Mouse (Mus musculus) macrophage (primary cell): ENCODE results near the gene Sdf2l1. TPM values are rescaled to one million over a fixed set of nuclear protein-coding genes. Genes with fewer than 3 reads are reported as not detected.
"Not testable (repeated sequence)": the region's sequence is repeated elsewhere in the genome, so short reads cannot be mapped to it uniquely, and the experiment has no call there.

Source experiments
- H3K27ac ChIP-seq: fragments of 350-480 bp; formaldehyde crosslinking; 2 replicates; pipeline ENCODE4 v1.9.0; 2021
- H3K36me3 ChIP-seq: fragments of 350-480 bp; formaldehyde crosslinking; 2 replicates; pipeline ENCODE4 v1.9.0; 2021; ENCODE audit errors: inconsistent target
- H3K4me3 ChIP-seq: fragments of 350-480 bp; formaldehyde crosslinking; 2 replicates; pipeline ENCODE4 v1.9.0; 2021; ENCODE audit errors: inconsistent target
- H3K79me2 ChIP-seq: fragments of 350-480 bp; formaldehyde crosslinking; 2 replicates; pipeline ENCODE4 v1.9.0; 2021; ENCODE audit errors: inconsistent target
- WGBS: methylation state at CpG from one replicate; pipeline ENCODE4 v1.1.7; 2026; ENCODE audit warnings: inconsistent platforms; ENCODE audit not compliant: missing documents; 5-methylcytosine and 5-hydroxymethylcytosine counted together
- polyA plus RNA-seq: library from polyadenylated mRNA; stranded (reverse); fragments of 250-400 nt; gene quantifications from 3 replicates; pipeline ENCODE4 v1.2.4, GENCODE M21; 2018; ENCODE audit warnings: inconsistent platforms
- total RNA-seq, 78 experiments: library from RNA; depleted of rRNA; stranded (reverse); fragments of 250-400 nt; gene quantifications; 1 replicate in 9 of 78; 2 replicates in 24 of 78; 3 replicates in 43 of 78; 4 replicates in 2 of 78; pipeline ENCODE4 v1.2.4; 2018; ENCODE audit warnings: inconsistent platforms in 56 of 78

The Sdf2l1 gene
- total RNA-seq (2018; cell fraction: chromatin; rRNA removed), result 1 to 10 TPM in 22 of 26 experiments, under 1 TPM in 3, not detected in 1; 0.90 to 5.5 (median 2.0) TPM
- 10 to 100 TPM; 39.8 to 84.0 (median 63.6) TPM for total RNA-seq (2018; cell fraction: cytosol; rRNA removed)
- 10 to 100 TPM in 25 of 26 experiments, 1 to 10 TPM in 1; 8.7 to 57.6 (median 26.1) TPM for total RNA-seq (2018; cell fraction: nucleus; rRNA removed)
- polyA plus RNA-seq, result 56.1 to 133 TPM (median 86.1 TPM) in 3 replicates

DNA sequence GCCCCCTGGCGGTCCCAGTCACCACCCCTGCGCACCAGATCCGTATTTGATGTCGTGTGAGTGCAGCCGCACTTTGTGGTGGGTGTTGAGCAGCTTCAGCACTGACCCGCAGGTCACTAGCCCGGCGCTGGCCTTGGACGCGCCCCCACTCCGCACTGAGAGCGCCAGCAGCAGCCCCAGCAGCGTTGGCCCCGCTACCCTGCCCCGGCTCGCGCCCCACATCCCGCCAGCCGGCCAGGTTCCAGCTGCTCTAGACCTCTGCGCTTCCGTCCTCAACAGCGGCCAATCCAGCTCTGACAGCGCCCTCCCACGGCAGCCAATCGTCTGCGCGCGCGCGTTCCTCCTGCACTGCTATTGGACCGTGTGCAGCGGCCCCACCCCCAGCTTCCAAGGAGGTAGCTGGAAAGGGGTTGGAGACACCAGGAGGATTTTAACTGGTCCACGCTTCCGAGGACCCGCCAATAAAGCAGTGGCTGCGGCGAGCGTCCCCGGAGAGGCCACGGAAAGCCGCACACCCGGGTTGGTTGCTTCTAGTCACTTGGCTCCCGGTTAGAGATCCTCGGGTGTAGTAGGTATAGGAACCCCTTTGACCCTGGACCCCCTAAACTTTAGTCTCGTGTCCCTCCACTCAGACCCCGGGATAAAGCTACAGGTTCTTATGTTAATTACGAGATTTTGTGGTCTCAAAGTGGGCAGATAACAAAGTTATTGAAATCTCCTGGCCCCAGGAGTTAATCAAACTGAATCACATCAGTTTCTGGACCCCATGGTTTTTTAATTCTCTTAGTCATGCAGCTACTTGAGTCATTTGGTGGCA lies at the start of gene Sdf2l1:
Sdf2l1 (minus strand) TSS at position 295 of the 817 bp plus-strand sequence.
- under 1% methylated on average over 43 of the region's 47 CpGs for WGBS
- Histone ChIP-seq H3K36me3 (no peaks in the 10 kb centered on the region), H3K27ac (peak within 1 kb of the TSS; percentile 69), H3K4me3 (peak within 1 kb of the TSS; percentile 96), H3K79me2 (peaks cover 18% of the 10 kb centered on the region)

DNA sequence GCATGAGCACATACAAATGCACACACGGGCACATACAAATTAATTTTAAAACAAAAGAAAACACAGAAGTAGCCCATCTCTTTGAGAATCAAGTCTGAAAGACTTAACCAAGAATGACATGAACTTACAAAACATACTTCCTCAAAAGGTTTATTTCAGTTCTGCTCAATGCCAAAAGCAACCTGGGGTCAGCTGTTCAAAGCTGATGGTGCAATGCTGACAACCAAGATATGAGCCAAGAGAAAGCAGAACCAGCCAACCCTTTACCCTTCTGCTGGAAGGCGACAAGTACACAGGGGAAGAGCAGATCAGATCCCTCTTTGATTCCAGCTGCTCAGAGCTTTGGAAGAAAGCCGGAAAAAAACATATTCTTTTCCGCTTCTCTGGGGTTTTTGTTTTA lies 49.2 kb upstream of the Sdf2l1 start:
- WGBS, result 6% methylated on average over 4 of the region's 4 CpGs

DNA sequence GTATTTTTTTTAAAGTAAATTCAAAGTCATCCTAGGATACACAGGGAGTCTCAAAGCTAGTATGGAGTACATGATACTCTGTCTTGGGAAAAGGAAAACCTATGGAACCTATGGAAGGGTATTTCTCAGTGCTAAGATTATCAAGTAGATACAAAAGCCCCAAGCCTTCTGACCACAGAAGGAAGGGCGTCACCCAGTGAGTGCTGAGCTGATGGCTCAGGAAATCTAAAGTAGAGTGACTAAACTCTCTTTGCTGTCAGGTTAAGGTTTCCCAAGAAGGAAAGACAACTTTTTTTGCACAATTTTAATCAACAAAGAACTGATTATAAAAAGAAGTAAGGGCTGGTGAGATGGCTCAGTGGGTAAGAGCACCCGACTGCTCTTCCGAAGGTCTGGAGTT lies 47.5 kb upstream of the Sdf2l1 start:
- H3K36me3 ChIP-seq, result peaks cover 15% of the 10 kb centered on the region; the same call in 1 of the 2 replicates
- WGBS, result 81% methylated on average over 3 of the region's 3 CpGs
- H3K4me3 ChIP-seq, result no peak overlapping the region
- H3K27ac ChIP-seq, result peak overlapping the region; percentile 98
- peaks cover 89% of the 10 kb centered on the region for H3K79me2 ChIP-seq

More for the DNA sequence above, 49.2 kb upstream of the Sdf2l1 start:
- no peak overlapping the region for H3K4me3 ChIP-seq
- H3K36me3 ChIP-seq, result no peaks in the 10 kb centered on the region; the same call in 1 of the 2 replicates
- H3K27ac ChIP-seq, result peak overlapping the region; percentile 98
- peaks cover 89% of the 10 kb centered on the region for H3K79me2 ChIP-seq

DNA sequence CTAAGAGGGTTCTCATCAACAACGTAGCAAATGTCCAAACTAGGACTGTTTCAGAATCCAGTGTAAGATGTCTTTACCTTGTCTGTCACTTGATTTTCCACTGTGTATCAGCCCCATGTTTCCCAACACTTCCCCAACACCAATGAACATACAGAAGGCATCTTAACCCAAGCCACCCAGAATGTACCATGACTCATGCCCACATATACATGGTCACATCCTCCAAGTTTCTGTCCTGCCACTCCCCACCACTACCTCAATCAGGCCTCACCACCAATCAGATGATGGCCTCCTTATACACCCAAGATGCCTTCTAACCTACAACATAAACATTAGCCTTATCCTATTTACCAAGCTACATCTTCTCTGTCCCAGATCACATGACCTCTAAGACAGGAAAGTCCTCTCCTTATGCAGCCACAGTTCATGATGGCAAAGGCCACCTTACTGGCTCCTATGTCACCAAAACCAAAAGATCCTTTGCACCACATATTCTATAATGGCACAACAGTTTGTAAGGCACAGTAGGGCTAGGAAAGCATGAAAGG lies 45.5 kb upstream of the Sdf2l1 start:
- 70% methylated on average over 1 of the region's 1 CpGs for WGBS
- H3K36me3 ChIP-seq, result peaks cover 25% of the 10 kb centered on the region; the same call in 1 of the 2 replicates
- H3K4me3 ChIP-seq, result no peak overlapping the region
- H3K79me2 ChIP-seq, result peaks cover 89% of the 10 kb centered on the region
- H3K27ac ChIP-seq, result peak overlapping the region; percentile 15; the same call in 1 of the 2 replicates

DNA sequence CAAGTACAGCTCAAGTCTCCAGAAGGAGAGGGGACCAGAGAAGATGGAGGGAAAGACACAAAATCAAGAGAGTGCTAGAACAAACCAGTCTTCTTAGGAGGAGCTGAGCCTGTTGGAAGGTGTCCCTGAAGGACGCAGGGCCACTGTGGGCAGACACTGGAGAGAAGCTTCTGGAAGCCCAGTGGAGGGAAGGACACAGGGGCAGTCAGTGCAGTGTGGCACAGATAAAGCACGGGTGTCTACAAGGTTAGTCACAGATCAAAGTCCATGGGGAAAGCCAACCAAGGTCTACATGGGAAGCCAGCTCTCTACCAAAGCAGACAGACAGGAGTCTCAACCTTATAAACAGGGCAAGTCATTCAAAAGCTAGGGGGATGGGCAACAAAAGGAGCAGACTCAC lies 43.6 kb upstream of the Sdf2l1 start:
- H3K36me3 ChIP-seq, result peaks cover 37% of the 10 kb centered on the region; the same call in 1 of the 2 replicates
- 90% methylated on average over 2 of the region's 2 CpGs for WGBS
- no peak overlapping the region for H3K4me3 ChIP-seq
- peaks cover 100% of the 10 kb centered on the region for H3K79me2 ChIP-seq
- no peak overlapping the region for H3K27ac ChIP-seq

DNA sequence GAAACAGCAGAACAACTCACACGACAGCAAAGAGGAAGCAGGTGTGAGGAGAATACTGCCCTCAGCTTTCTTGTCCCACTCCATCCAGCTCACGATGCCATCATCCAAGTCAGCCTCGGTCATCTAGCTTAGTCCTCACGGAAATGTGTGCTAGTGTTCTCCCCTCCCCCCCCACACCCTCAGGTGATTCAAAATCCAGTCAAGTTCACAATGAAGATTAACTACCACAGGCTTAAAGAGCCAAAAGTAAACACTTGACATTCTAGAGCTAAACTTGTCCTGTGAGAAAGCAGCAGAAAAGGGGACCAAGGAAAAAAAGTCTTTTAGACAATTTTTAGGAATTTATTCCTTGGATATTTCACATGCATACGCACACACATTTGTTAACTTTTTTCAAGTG lies 35.9 kb upstream of the Sdf2l1 start:
- Histone ChIP-seq H3K4me3 (no peak overlapping the region), H3K79me2 (peaks cover 100% of the 10 kb centered on the region), H3K36me3 (peaks cover 51% of the 10 kb centered on the region), H3K27ac (no peak overlapping the region)
- WGBS, result 95% methylated on average over 5 of the region's 5 CpGs

DNA sequence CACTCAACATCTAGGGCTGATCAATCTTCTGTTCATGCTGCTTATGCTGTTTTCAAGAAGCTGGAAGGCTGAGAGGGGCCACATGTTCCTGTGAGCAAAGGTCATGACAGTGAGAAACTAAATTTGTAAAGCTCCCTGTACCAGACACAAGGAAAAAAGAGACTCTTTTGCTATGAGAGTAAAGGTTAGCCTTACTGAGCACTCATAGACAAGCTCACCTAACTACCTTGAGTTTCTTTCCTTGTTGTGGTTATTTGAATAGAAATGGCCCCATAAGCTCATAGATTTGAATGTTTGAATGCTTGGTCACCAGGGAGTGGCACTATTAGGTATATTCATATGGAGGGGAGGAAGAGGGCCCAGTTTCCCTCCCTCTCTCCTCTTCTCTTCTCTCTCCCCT lies 35.0 kb upstream of the Sdf2l1 start:
- Histone ChIP-seq H3K79me2 (peaks cover 100% of the 10 kb centered on the region), H3K36me3 (peaks cover 45% of the 10 kb centered on the region), H3K4me3 (no peak overlapping the region), H3K27ac (no peak overlapping the region)

DNA sequence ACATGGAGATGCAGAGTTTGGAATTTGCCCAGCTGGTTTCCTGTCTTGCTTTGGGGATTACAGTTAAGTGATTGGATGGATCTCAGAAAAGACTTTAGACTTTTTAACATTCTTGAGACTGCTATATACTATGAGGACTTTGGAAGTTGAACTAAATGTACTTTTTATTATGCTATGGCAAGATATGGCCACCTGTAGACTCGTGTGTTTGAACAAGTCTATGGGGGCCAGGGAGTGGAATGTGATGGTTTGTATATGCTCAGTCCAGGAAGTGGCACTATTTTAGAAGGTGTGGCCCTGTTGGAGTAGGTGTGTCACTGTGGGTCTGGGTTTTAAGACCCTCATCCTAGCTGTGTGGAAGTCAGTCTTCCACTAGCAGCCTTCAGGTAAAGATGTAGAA lies 33.3 kb upstream of the Sdf2l1 start:
- Histone ChIP-seq H3K79me2 (peaks cover 100% of the 10 kb centered on the region), H3K36me3 (peaks cover 38% of the 10 kb centered on the region)
- 100% methylated on average over 1 of the region's 1 CpGs for WGBS
- H3K27ac ChIP-seq, H3K4me3 ChIP-seq: not testable (repeated sequence)

DNA sequence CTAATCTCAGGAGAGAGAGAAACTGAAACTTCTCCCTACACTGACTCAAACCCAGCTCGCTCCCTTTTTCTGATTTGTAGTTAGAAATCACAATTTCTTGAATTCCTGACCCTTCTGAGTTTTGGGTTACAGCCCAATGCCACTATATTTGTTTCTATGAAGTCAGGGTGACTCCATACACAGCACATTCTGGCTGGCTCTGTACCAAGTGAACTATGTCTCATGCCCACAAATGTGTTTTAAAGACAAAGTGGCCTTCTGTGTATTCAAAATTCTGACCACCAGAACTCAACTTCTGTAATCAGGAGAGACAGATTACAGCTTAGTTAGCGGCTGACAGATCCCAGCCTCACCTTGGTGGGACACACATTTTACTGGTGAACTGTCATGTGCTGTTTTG lies 22.2 kb upstream of the Sdf2l1 start:
- H3K36me3 ChIP-seq, result peaks cover 59% of the 10 kb centered on the region

DNA sequence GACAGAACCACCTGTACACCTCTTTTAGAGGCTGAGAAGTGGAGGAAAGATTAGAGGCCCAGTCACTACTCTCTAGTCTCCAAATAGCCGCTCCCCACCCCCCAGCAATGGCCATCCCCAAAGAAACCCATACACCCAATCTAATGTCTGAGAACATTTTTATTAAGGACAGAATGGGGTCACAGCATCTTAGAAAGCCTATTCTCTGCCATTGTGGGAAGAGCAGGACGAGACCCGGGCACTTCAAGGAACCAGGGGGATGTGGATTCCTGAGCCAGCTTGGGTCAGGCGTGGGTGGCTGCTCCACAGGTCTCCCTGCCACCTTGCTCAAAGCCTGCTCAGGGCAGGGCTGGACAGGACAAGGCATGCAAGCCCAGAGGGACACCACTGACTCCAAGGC lies 19.7 kb upstream of the Sdf2l1 start:
- H3K79me2 ChIP-seq, result peaks cover 8% of the 10 kb centered on the region; the same call in 1 of the 2 replicates
- no peak overlapping the region for H3K27ac ChIP-seq
- WGBS, result 98% methylated on average over 4 of the region's 4 CpGs
- no peak overlapping the region for H3K4me3 ChIP-seq
- peaks cover 35% of the 10 kb centered on the region for H3K36me3 ChIP-seq

More for the DNA sequence above, 22.2 kb upstream of the Sdf2l1 start:
- 96% methylated on average over 2 of the region's 2 CpGs for WGBS
- Histone ChIP-seq H3K4me3 (no peak overlapping the region), H3K27ac (no peak overlapping the region), H3K79me2 (peaks cover 32% of the 10 kb centered on the region)

DNA sequence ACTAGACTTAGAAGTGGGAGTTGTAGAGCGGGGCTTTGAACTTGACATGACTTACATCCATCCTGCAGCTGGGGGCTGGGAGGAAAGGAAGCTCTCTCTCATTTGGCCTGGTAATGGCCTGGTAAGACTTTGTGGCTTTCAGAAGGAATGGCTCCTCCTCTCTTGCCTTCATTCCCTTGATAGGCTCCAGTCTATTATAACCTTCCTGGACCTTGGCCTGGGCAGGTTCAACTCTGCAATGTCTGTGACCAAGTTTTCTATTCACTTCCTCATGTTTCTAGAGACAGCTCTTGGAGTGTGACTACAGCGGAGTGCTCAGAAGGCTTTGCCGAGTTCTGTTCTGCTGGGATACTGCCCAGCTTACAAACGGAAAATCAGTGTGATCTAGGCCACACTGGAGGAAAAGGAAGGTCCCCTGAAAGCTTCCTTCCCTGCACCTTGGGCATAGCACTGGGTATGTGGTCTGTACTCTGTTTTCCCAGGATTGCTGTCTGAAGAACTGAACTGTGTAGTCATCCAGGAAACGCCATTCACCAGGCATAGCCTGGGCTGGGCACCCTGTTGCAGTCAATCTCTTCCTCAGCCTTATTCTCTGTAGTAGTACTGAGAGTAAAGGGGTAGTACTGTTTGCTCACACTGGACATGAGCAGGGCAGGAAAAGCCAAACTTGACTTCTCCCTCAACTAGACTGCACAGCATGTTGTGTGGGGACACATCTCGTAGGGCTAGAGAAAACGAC lies 18.5 kb upstream of the Sdf2l1 start:
- Histone ChIP-seq H3K36me3 (peaks cover 28% of the 10 kb centered on the region), H3K27ac (no peak overlapping the region), H3K4me3 (no peak overlapping the region), H3K79me2 (no peaks in the 10 kb centered on the region; the same call in 1 of the 2 replicates)
- WGBS, result 82% methylated on average over 7 of the region's 7 CpGs

DNA sequence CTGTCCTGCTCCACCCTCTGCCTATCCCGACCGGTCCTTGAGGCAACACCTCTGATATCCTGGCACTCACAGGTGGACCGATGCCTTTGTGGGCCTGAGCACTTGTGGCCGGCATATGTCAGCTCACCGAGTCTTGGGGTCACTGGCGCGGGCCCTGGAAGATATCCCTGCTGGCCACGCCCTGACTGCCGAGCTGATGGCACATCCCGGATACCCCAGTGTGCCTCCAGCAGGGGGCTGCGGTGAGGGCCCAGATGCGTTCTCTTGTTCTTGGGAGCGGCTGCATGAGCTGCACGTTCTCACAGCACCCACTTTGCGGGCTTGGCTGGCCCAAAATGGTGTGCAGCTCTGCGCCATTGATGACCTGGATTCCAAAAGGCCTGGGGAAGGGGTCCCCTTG lies 15.9 kb upstream of the Sdf2l1 start:
- no peak overlapping the region for H3K4me3 ChIP-seq
- no peak overlapping the region for H3K27ac ChIP-seq
- peaks cover 7% of the 10 kb centered on the region; the same call in 1 of the 2 replicates for H3K36me3 ChIP-seq
- H3K79me2 ChIP-seq, result no peaks in the 10 kb centered on the region
- WGBS, result 67% methylated on average over 15 of the region's 16 CpGs

DNA sequence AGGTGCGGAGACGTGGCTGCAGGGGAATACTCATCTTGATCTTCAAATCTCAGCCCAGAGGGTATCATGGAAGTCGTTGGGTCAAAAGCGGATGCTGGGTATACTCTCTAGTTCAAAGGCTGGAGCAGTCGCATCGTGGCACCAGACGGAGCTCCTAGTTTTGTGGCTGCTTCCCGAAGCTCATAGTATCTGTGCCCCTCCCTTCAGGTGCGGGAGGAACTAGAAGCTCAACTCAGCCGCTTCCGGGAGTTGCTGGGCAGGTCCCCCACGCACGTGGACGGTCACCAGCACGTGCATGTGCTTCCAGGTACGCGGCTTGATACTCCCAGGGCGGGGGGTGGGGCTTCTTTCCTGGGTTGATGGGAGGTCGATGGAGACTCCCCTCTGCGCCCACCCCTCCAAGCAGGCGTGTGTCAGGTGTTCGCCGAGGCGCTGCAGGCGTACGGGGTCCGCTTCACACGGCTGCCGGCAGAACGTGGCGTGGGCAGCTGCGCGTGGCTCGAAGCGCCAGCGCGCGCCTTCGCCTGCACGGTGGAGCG lies 15.3 kb upstream of the Sdf2l1 start:
- H3K27ac ChIP-seq, result no peak overlapping the region
- WGBS, result 7% methylated on average over 41 of the region's 41 CpGs
- no peaks in the 10 kb centered on the region for H3K79me2 ChIP-seq
- peak overlapping the region; percentile 44 for H3K4me3 ChIP-seq
- H3K36me3 ChIP-seq, result 0 out of 2 replicates have a peak, but pooled peaks cover under 1% of the 10 kb centered on the region

DNA sequence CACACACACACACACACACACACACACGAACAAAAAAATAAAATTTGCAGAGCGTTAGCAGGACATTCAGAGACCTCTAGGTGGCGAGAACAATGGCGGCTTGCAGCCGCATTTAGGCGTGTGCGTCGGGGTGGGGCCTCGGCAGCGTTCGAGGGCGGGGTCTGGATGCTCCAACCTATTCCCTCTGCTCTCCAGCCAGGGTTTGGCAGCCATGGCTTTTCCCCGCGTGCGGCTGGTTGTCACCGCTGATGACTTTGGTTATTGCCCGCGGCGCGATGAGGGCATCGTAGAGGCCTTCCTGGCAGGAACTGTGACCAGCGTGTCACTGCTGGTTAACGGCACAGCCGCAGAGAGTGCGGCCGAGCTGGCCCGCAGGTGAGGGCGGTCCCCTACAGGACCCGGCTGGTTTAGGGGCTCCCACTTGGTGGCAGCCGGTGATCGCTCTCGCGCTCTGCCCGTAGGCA lies 14.6 kb upstream of the Sdf2l1 start, which contains the start of gene Ccdc116:
Ccdc116 (minus strand) TSS at position 458 of the 464 bp plus-strand sequence.
- H3K27ac ChIP-seq, result no peak within 1 kb of the TSS
- no peaks in the 10 kb centered on the region for H3K36me3 ChIP-seq
- under 1% methylated on average over 34 of the region's 34 CpGs for WGBS
- no peaks in the 10 kb centered on the region for H3K79me2 ChIP-seq
- peak within 1 kb of the TSS; percentile 44 for H3K4me3 ChIP-seq
